ENCODE assay signal across 1 mouse cellular context in the genomic region with DNA sequence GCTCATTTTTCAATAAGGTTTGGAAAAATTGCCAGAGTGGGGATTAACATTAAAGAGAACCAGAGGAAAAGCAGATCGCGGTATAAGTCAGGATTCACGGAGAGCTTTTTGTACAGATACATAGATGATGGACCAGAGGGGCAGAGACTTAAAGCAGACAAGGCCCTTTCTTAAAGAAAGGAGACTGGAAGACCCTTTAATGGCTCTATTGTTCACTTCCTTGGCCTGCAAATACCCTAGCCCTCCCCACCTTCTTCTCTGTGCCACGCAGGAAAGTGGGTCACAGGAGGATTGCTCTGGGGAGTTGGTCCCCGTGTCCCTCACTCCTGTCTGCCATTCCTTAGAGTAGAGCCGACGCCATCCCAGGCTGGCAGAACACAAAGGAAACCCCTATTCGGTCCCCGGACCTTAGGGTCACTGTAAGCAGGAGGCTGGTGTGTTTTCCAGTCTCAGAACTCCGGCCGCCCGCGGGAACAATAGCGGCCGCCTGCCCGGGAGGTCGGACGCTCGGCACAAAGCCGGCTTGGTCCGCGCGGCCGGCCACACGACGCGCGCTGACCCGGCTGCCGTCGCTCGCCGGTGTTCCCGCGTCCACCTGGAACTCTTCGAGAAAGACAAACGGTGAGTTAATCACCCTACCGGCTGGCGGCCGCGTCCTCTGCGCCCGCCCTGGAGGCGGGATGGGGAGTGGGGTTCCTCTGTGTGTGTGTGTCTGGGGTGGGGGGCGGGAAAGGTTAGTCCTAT.
TF ChIP-seq lines count a peak whose summit lies in the region.

No protein-coding gene starts in this region.

TF ChIP-seq in ES-E14, 5 proteins besides CTCF, POLR2A, EP300 and RAD21 (continued from another document):
- no peak for TF ChIP-seq HCFC1 (IDR thresholded peaks at IDR 0.05; ENCODE audit: borderline replicate concordance, insufficient read depth, low read length)
- TF ChIP-seq ZC3H11A (IDR thresholded peaks at IDR 0.05; ENCODE audit: borderline replicate concordance, low read depth, low read length), result no peak
- TF ChIP-seq ZNF384 (IDR thresholded peaks at IDR 0.05; ENCODE audit: low read depth, low read length), result no peak
